Mouse (Mus musculus) C2C12 (cell line): ENCODE measurements around the gene Gm609. TPM values are rescaled to one million over a fixed set of nuclear protein-coding genes. Genes with fewer than 3 reads are reported as not detected.
"Not testable (repeated sequence)": the region's sequence is repeated elsewhere in the genome, so short reads cannot be mapped to it uniquely, and the experiment has no call there.

Experiments used
- H3K27me3 ChIP-seq: one replicate; pipeline ENCODE4 v1.6.1; 2011; ENCODE audit not compliant: control insufficient read depth, insufficient read depth, insufficient read length
- H3K36me3 ChIP-seq: one replicate; pipeline ENCODE4 v1.6.1; 2011; ENCODE audit not compliant: control insufficient read depth, insufficient read depth
- H3K4me3 ChIP-seq: one replicate; pipeline ENCODE4 v1.5.1; 2011; ENCODE audit warnings: mild to moderate bottlenecking, control low read depth; ENCODE audit not compliant: poor library complexity, insufficient read depth, severe bottlenecking
- H3K79me2 ChIP-seq: one replicate; pipeline ENCODE4 v1.6.1; 2011; ENCODE audit not compliant: control insufficient read depth, insufficient read depth
- H3K79me3 ChIP-seq: one replicate; pipeline ENCODE4 v1.6.1; 2011; ENCODE audit warnings: low read depth, control low read depth
- H3ac ChIP-seq: one replicate; pipeline ENCODE3; 2011; ENCODE audit warnings: low read depth; ENCODE audit not compliant: control insufficient read depth, insufficient read length
- CEBPB ChIP-seq: IDR thresholded peaks from one replicate; pipeline ENCODE4 v1.6.1; 2011; ENCODE audit warnings: low read depth, mild to moderate bottlenecking, control low read depth, moderate library complexity
- CTCF ChIP-seq: IDR thresholded peaks from one replicate; pipeline ENCODE4 v1.5.1; 2011; ENCODE audit not compliant: control insufficient read depth, insufficient read depth, insufficient read length
- FOSL1 ChIP-seq: IDR thresholded peaks from one replicate; pipeline ENCODE4 v1.8.0; 2011; ENCODE audit warnings: mild to moderate bottlenecking, low read length; ENCODE audit not compliant: poor library complexity, insufficient read depth, severe bottlenecking
- MAX ChIP-seq: IDR thresholded peaks from one replicate; pipeline ENCODE4 v1.6.1; 2011; ENCODE audit warnings: mild to moderate bottlenecking, control low read depth
- MYOD1 ChIP-seq: IDR thresholded peaks from one replicate; pipeline ENCODE4 v1.6.1; 2011; ENCODE audit warnings: low read depth; ENCODE audit not compliant: control insufficient read depth, insufficient read length
- MYOG ChIP-seq: IDR thresholded peaks from one replicate; pipeline ENCODE4 v1.6.1; 2011; ENCODE audit not compliant: control insufficient read depth, insufficient read length; ENCODE audit errors: extremely low read depth
- USF1 ChIP-seq: IDR thresholded peaks from one replicate; pipeline ENCODE4 v1.6.1; 2011; ENCODE audit warnings: low read depth, mild to moderate bottlenecking, control low read depth, moderate library complexity
- long read RNA-seq, 2 experiments: library from polyadenylated mRNA; unstranded; transcript quantifications; one replicate each; pipeline ENCODE4 v2.0.0; 2019 to 2020
- polyA plus RNA-seq: library from polyadenylated mRNA; unstranded; fragments of >200 nt; fragmentation: generic; extraction: Trizol; gene quantifications from one replicate; pipeline ENCODE4 v1.2.1, GENCODE M21; 2012; ENCODE audit warnings: missing spikeins

Gene Gm609
- polyA plus RNA-seq: not detected
- long read RNA-seq, experiment 1: 0 reads
- long read RNA-seq, experiment 2: 0 reads

DNA sequence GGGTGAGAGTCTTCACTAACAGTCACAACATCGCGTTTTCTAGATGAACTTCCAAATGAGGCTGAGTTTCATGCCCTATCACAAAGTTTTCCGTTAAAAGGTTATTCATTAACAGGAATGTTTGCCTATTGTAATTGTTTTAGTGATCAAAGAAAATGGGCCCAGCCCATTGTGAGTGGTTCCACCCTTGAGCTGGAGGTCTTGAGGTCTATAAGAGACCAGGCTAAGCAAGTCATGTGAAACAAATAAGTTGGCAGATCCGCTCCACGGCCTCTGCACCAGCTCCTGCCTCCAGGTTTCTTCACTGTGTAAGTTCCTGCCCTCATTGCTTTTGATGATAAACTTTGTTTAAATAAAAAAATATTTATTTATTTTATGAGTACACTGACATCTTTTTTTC lies at the start of gene Gm609:
Gene Gm609, minus strand, starts transcription at position 43 of the 400 bp plus-strand sequence.
- no peaks in the 10 kb centered on the region for H3K36me3 ChIP-seq
- H3K79me2 ChIP-seq: no peaks in the 10 kb centered on the region
- H3ac ChIP-seq: no peak within 1 kb of the TSS
- H3K79me3 ChIP-seq: no peaks in the 10 kb centered on the region
- H3K4me3 ChIP-seq: no peak within 1 kb of the TSS
- no peak for TF ChIP-seq MYOD1
- no peak for TF ChIP-seq MYOG
- no peak for TF ChIP-seq CEBPB
- TF ChIP-seq FOSL1: no peak
- no peak for TF ChIP-seq CTCF
- TF ChIP-seq MAX: no peak
- no peak for TF ChIP-seq USF1
- H3K27me3 ChIP-seq: no peaks in the 10 kb centered on the region

DNA sequence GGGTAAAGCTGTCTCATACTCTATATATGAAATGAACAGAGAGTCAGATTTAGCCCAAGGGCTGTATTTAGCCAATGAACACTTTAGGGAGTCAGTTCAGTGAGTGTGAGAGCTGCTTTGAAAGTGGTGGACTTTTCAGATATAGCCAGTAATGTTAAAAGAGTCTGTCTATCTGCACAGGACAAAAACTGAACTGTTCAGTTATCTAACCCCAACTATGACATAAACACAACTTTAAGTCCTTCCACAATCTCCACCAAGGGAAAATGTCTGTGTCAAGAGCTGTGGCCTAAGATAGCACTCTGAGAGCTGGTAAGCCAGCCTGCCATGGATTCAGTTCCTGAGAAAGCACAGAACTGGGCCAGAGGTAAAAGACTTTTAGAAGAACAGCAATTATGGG lies 49.3 kb upstream of the Gm609 start:
- H3K27me3 ChIP-seq: no peaks in the 10 kb centered on the region
- no peaks in the 10 kb centered on the region for H3K79me2 ChIP-seq
- no peak overlapping the region for H3K4me3 ChIP-seq
- no peaks in the 10 kb centered on the region for H3K36me3 ChIP-seq
- no peaks in the 10 kb centered on the region for H3K79me3 ChIP-seq
- no peak overlapping the region for H3ac ChIP-seq
- TF ChIP-seq MAX (no peak), USF1 (no peak), CTCF (no peak), MYOD1 (no peak), MYOG (no peak), CEBPB (no peak), FOSL1 (no peak)

DNA sequence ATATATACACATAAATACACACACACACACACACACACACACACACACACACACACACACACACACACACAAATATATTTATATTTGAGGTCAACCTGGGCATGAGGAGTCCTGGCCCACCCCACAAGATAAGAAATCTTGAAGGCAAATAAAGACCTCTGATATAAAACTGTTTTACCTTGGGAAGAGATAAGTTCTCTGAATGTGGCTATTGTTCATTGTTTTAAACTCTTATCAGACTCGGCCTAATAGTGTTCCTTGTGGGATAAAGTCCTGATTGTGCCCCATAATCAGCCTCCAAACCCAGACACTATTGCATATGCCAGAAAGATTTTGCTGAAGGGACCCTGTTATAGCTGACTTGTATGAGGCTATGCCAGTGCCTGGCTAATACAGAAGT lies 45.6 kb upstream of the Gm609 start:
- H3K79me3 ChIP-seq, H3K36me3 ChIP-seq, H3K27me3 ChIP-seq, H3K79me2 ChIP-seq, H3K4me3 ChIP-seq, H3ac ChIP-seq: not testable (repeated sequence)

DNA sequence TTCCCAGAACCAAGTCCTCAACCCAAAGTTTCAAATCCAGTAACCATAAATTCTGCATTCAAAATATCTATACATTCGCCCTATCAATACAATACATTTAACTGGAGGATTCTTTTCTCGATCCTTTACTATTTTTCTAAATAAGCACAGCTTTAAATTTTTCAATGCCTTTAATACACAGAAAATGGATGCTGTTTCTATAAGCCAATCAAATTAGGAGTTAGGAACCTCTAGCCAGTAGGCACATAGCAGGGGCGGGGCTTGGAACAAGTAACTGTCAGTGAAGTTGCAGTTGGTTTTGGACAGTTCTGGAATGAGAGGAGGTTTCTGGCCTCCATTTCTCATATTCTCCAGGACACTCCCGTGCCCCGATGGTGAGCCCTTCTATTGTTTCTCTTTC lies 42.2 kb upstream of the Gm609 start, which contains the start of gene Slc9c1:
Gene Slc9c1, plus strand, starts transcription at position 301 of the 400 bp plus-strand sequence.
- H3K79me3 ChIP-seq: no peaks in the 10 kb centered on the region
- H3ac ChIP-seq: no peak within 1 kb of the TSS
- H3K4me3 ChIP-seq: no peak within 1 kb of the TSS
- no peaks in the 10 kb centered on the region for H3K36me3 ChIP-seq
- H3K27me3 ChIP-seq: peaks cover 3% of the 10 kb centered on the region
- no peak for TF ChIP-seq USF1
- no peak for TF ChIP-seq MYOD1
- TF ChIP-seq MYOG: no peak
- no peak for TF ChIP-seq MAX
- TF ChIP-seq CTCF: no peak
- TF ChIP-seq FOSL1: no peak
- TF ChIP-seq CEBPB: no peak
- H3K79me2 ChIP-seq: no peaks in the 10 kb centered on the region

DNA sequence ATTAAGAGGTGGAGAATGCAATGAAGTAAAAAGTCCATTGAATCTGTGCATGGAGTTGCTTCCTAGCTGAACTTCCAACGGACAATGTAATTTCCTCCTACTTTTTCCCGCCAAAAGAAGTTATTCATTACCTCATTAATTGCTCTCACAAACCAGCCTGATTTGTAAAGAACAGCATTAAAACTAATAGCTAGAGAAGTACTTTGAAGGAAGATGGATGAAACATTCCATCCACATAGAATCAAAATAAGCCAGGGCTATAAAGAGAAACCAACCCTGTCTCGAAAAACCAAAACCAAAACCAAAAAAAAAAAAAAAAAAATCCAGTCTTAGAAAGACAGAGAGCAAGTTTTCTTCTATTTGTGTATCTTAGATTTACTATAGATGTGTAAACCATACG lies 39.2 kb upstream of the Gm609 start, which contains the start of gene Gm17783:
Gene Gm17783, minus strand, starts transcription at position 101 of the 400 bp plus-strand sequence.
- Histone ChIP-seq H3K79me2 (no peaks in the 10 kb centered on the region), H3K36me3 (no peaks in the 10 kb centered on the region), H3ac (no peak within 1 kb of the TSS), H3K27me3 (peaks cover 3% of the 10 kb centered on the region), H3K4me3 (no peak within 1 kb of the TSS), H3K79me3 (no peaks in the 10 kb centered on the region)
- TF ChIP-seq MYOG (no peak), FOSL1 (no peak), CEBPB (no peak), USF1 (no peak), MYOD1 (no peak), MAX (no peak), CTCF (no peak)

DNA sequence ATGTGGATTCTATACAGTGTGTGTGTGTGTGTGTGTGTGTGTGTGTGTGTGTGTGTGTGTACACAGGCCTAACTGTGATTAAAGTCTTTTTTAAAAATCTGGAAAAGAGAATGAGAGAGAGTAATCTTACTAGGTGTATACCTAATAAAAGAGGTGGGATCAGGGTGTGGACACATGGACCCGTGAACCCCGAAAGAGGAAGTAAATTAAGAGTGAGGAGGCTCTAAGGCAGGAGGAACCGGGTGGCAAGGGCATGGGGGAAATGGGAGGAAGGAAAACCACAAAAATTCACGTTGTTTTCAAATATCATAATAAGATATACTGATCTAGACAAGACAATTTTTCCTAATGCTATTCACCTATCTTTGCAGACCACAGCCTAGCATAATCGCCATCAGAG lies 32.8 kb upstream of the Gm609 start:
- no peaks in the 10 kb centered on the region for H3K36me3 ChIP-seq
- H3K4me3 ChIP-seq: no peak overlapping the region
- TF ChIP-seq CTCF (no peak), MAX (no peak), MYOG (no peak), MYOD1 (no peak), CEBPB (no peak)
- H3K79me3 ChIP-seq: no peaks in the 10 kb centered on the region
- H3ac ChIP-seq: no peak overlapping the region
- H3K27me3 ChIP-seq: no peaks in the 10 kb centered on the region
- H3K79me2 ChIP-seq: no peaks in the 10 kb centered on the region

DNA sequence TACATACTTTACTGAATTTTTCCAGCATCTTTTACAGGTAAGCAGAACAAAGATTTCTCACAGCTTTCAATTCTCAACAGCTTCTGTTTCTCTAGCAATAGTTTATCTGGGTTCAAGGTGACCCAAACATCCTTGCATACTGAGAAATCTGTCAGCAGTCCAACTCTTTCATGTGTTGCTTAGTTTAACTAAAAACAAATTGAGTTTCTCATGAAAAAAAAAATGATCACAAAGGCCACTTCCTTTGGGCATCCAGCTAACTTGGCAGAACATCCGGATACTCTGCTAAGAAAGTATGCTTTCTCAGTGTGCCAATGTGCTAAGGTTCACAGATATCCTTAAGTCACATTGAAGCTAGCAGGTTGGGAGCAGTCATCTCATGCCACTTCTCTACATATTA lies 2.6 kb upstream of the Gm609 start:
- H3ac ChIP-seq: no peak overlapping the region
- TF ChIP-seq CEBPB (no peak), MYOD1 (no peak), MYOG (no peak), FOSL1 (no peak), CTCF (no peak), USF1 (no peak), MAX (no peak)
- no peaks in the 10 kb centered on the region for H3K27me3 ChIP-seq
- no peaks in the 10 kb centered on the region for H3K79me2 ChIP-seq
- H3K4me3 ChIP-seq: no peak overlapping the region
- no peaks in the 10 kb centered on the region for H3K36me3 ChIP-seq
- H3K79me3 ChIP-seq: no peaks in the 10 kb centered on the region
